Mouse (Mus musculus) cerebellum, adult 2 months (tissue): ENCODE measurements around the gene Bbip1.

Experiments
- CTCF ChIP-seq: fragments of 200-500 bp; IDR thresholded peaks from 2 replicates; pipeline ENCODE4 v1.5.1; 2011; ENCODE audit warnings: low read depth, mild to moderate bottlenecking, control low read depth, low read length, moderate library complexity, borderline replicate concordance; ENCODE audit not compliant: insufficient read depth
- POLR2A ChIP-seq: fragments of 200-500 bp; IDR thresholded peaks from 2 replicates; pipeline ENCODE4 v1.6.1; 2011; ENCODE audit warnings: low read length, control low read depth, borderline replicate concordance; ENCODE audit not compliant: insufficient read depth

GRCm38 (mm10) chr19:53898498-53898897 is 45.9 kb downstream of the Bbip1 start:
- TF ChIP-seq CTCF (no peak), POLR2A (no peak)
